8 mouse cellular contexts compared by ENCODE assay signal in genomic region chr3:89727028-89727427, GRCm38 (mm10).
DNase-seq lines count a peak whose midpoint lies in the region.

No protein-coding gene starts in this region.

- peak; percentile 39 to 53 for DNase-seq in cerebellum, adult 18-20 months
- DNase-seq in cerebellum, adult 9-10 months, result no peak
- DNase-seq in ovary, adult 18-20 months (ENCODE audit: low spot score), result peak; percentile 26
- DNase-seq in ovary, postnatal 10 days (ENCODE audit: low spot score), result no peak
- DNase-seq in embryo, embryonic 10 days (ENCODE audit: low spot score), result peak; percentile 64
- peak; percentile 30 to 50 for DNase-seq in kidney, adult 8-10 months
- DNase-seq in naive thymus-derived CD4-positive, alpha-beta T cell, adult 2 months (ENCODE audit: low read depth), result peak; percentile 76
- DNase-seq in urinary bladder, postnatal 25 days (ENCODE audit: low spot score), result peak; percentile 17

Comparison
In these comparisons a context has a peak if more than half of its experiments do, and no peak if none do; other contexts are left out.
1. DNase-seq: peak in cerebellum, adult 18-20 months (2 of 2), ovary, adult 18-20 months (single experiment), embryo, embryonic 10 days (single experiment), kidney, adult 8-10 months (2 of 2), naive thymus-derived CD4-positive, alpha-beta T cell, adult 2 months (single experiment) and urinary bladder, postnatal 25 days (single experiment); none in cerebellum, adult 9-10 months (single experiment) and ovary, postnatal 10 days (single experiment).